Mouse (Mus musculus): Measurements from ENCODE around the gene Hspb9. TPM values are rescaled to one million over a fixed set of nuclear protein-coding genes. Genes with fewer than 3 reads are reported as not detected.
A peak's percentile ranks its signal among the peaks of the same experiment; 100 is the strongest.

Hspb9 gene
- total RNA-seq, 2 experiments from 2014 or later, result not detected

- peak in 1 of 2 experiments; percentile 59 for DNase-seq (ENCODE audit: low spot score in 2 of 2)
Measured at GRCm38 (mm10) chr11:100758707-100759610, 45.3 kb downstream of the Hspb9 start.

DNA sequence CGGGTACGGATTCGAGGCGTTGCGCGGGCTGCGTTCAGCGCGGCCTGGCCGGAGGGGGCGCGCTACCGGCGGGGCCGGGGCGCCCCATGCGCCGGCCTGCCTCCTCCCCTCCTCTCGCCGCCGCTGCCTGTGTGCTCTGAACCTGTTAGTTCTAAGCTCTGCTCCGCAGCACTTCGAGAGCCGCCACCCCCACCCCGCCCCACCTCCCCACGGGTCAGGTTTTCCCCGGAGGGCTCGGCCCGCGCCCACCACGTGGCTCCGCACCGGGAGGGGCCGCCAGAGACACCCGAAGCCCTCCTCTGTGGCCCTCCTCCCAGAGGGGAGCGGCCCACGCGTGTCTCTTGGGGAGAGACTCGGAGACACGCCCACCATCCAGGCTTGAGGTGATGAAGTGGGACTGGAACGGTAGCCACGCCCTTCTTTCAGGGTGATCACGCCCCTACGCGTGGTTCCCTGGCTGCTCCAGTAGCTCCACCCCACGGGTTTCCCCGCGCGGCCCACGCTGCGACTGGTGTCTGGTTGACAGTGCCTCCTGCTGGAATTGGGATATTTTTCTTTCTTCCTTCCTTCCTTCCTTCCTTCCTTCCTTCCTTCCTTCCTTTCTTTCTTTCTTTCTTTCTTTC, 46.1 kb downstream of the Hspb9 start, which contains the start of gene Kcnh4:
Kcnh4 (minus strand) TSS at position 332 of the 623 bp plus-strand sequence.
- no peak for DNase-seq (ENCODE audit: low spot score in 2 of 2)

DNA sequence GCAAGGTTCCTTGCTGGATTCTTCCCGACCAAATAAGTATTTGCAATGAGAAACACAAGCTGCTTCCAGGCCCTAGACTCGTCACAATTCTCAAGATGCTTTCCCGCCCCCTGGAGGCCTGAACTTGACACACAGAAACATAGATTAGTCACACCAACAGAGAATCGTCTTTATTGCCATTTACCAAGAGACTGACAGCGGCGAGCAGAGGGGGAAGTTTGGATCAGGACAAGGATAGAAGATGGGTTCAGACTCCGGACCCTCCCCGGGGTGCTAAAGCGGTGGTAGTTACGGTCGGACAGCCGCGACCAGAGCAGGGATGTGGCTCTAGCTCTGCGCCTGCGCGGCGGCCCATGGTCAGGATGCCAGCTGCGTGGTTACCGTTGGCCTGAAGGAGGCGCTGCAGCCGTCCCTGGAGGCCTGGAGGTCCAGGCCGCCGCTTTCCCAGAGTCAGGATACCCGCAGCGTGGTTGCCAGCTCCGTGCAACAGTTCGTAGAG, 47.9 kb downstream of the Hspb9 start:
- DNase-seq (ENCODE audit: low spot score in 2 of 2), result peak; percentile 78 to 85

DNA sequence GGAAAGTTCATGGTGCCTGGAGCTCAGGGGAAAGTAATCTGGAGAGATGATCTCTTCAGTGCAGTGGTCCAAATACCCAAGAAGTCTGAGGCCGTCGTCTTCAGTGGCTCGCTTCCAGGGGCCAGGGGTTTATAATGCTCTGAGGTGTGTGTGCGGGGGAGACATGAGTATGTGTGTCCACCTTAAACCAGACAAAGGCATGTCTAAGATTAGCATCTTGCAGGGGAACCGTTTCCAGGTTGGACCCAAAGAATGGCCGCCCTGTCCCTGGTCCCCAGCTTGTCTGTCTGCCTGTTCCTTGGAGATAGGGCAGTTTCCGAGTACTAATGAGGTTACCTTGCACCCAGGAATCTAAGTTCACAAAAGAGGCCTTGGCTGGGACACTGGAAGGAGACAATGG, 49.2 kb downstream of the Hspb9 start, which contains the start of gene Hcrt:
Hcrt (minus strand) TSS at position 101 of the 400 bp plus-strand sequence.
- DNase-seq (ENCODE audit: low spot score in 2 of 2), result no peak

Other genes with a start within 250 kb of the Hspb9 start
- gene Klhl11, start 241.1 kb upstream of the Hspb9 start, total RNA-seq (2021), result 10 to 100 TPM; 14.9 to 15.8 TPM
- 10 to 100 TPM; 54.1 to 57.9 TPM for gene Acly, start 185.8 kb upstream of the Hspb9 start, total RNA-seq (2021)
- gene Ttc25, start 168.2 kb upstream of the Hspb9 start, total RNA-seq (2021), result under 1 TPM; 0.13 to 0.22 TPM
- 10 to 100 TPM; 33.3 to 38.3 TPM for gene Cnp, start 138.9 kb upstream of the Hspb9 start, total RNA-seq (2021)
- gene Nkiras2, start 94.6 kb upstream of the Hspb9 start, total RNA-seq (2021), result 10 to 100 TPM; 42.5 to 43.7 TPM
- gene Dnajc7, start 93.7 kb upstream of the Hspb9 start, total RNA-seq (2021), result 100 to 1,000 TPM; 192 to 239 TPM
- gene Zfp385c, start 21.4 kb upstream of the Hspb9 start, total RNA-seq (2021), result 1 to 10 TPM; 1.9 to 2.2 TPM
- 1 to 10 TPM; 1.0 to 1.1 TPM for gene Dhx58, start 9.6 kb upstream of the Hspb9 start, total RNA-seq (2021)
- gene Kat2a, start 1.4 kb upstream of the Hspb9 start, total RNA-seq (2021), result 10 to 100 TPM; 20.6 to 21.6 TPM
- gene Rab5c, start 24.4 kb downstream of the Hspb9 start, total RNA-seq (2021), result 10 to 100 TPM; 76.7 to 79.7 TPM
- under 1 TPM in 1 of 2 experiments, not detected in 1; 0.10 TPM for gene Kcnh4, start 46.1 kb downstream of the Hspb9 start, total RNA-seq (2021)
- gene Hcrt, start 49.1 kb downstream of the Hspb9 start, total RNA-seq (2021), result not detected
- gene Ghdc, start 57.1 kb downstream of the Hspb9 start, total RNA-seq (2021), result 1 to 10 TPM; 9.0 to 9.5 TPM
- gene Stat5b, start 136.9 kb downstream of the Hspb9 start, total RNA-seq (2021), result 10 to 100 TPM; 76.1 to 90.4 TPM
- gene Stat5a, start 145.5 kb downstream of the Hspb9 start, total RNA-seq (2021), result 10 to 100 TPM; 35.6 to 41.4 TPM
- gene Stat3, start 225.7 kb downstream of the Hspb9 start, total RNA-seq (2021), result 10 to 100 TPM; 71.5 to 75.1 TPM

Measured in gastrocnemius, postnatal 4 days (tissue).